Mouse (Mus musculus) central nervous system, embryonic 18 days (tissue): Measurements from ENCODE around the gene C1s1. TPM values are rescaled to one million over a fixed set of nuclear protein-coding genes. Genes with fewer than 3 reads are reported as not detected.

Experiments used
- polyA plus RNA-seq: library from polyadenylated mRNA; depleted of rRNA; stranded (reverse); fragments of >200 nt; gene quantifications from 2 replicates; pipeline ENCODE4 v1.2.3, GENCODE M21; 2012; rRNA removed

C1s1 gene
- 1.8 and 2.3 TPM in 2 replicates for polyA plus RNA-seq

GRCm38 (mm10) chr6:124542284-124542683, at the start of gene C1s1:
Gene C1s1 (minus strand): TSS chr6:124542359.

GRCm38 (mm10) chr6:124570026-124570425, 27.9 kb upstream of the C1s1 start, which contains the start of gene C1rb:
Gene C1rb (plus strand): TSS chr6:124570294.

GRCm38 (mm10) chr6:124512355-124512836, 29.8 kb downstream of the C1s1 start, which contains the start of gene C1ra:
Gene C1ra (plus strand): TSS chr6:124512405.

GRCm38 (mm10) chr6:124492842-124493561, 49.2 kb downstream of the C1s1 start, which contains the start of gene C1rl:
Gene C1rl (plus strand): TSS chr6:124493113.

Other genes starting within 250 kb of the C1s1 start
- gene Cd163, start 237.7 kb downstream of the C1s1 start, polyA plus RNA-seq, result 0.41 and 0.47 TPM in 2 replicates
- gene Pex5, start 127.3 kb downstream of the C1s1 start, polyA plus RNA-seq, result 91.5 and 93.4 TPM in 2 replicates
- 120 and 128 TPM in 2 replicates for gene Clstn3, start 77.6 kb downstream of the C1s1 start, polyA plus RNA-seq
- 0.08 and 0.22 TPM in 2 replicates for gene C1rl, start 49.2 kb downstream of the C1s1 start, polyA plus RNA-seq
- gene C1ra, start 30.0 kb downstream of the C1s1 start, polyA plus RNA-seq, result 0.40 and 0.65 TPM in 2 replicates
- not detected in 2 replicates for gene C1rb, start 27.9 kb upstream of the C1s1 start, polyA plus RNA-seq
- 0.74 and 0.79 TPM in 2 replicates for gene C1s2, start 93.7 kb upstream of the C1s1 start, polyA plus RNA-seq
- 48.3 and 54.5 TPM in 2 replicates for gene Lpcat3, start 120.7 kb upstream of the C1s1 start, polyA plus RNA-seq
- gene Emg1, start 169.8 kb upstream of the C1s1 start, polyA plus RNA-seq, result 93.9 and 100 TPM in 2 replicates
- gene Phb2, start 170.0 kb upstream of the C1s1 start, polyA plus RNA-seq, result 139 and 149 TPM in 2 replicates
- gene Ptpn6, start 196.4 kb upstream of the C1s1 start, polyA plus RNA-seq, result 2.6 and 2.9 TPM in 2 replicates
- gene Grcc10, start 199.0 kb upstream of the C1s1 start, polyA plus RNA-seq, result 564 and 575 TPM in 2 replicates
- not detected in 2 replicates for gene Gm45234, start 213.7 kb upstream of the C1s1 start, polyA plus RNA-seq
- 53.4 and 64.6 TPM in 2 replicates for gene Atn1, start 214.2 kb upstream of the C1s1 start, polyA plus RNA-seq
- gene Eno2, start 227.3 kb upstream of the C1s1 start, polyA plus RNA-seq, result 119 and 125 TPM in 2 replicates
- 8.5 and 10.6 TPM in 2 replicates for gene Lrrc23, start 237.4 kb upstream of the C1s1 start, polyA plus RNA-seq